Mouse (Mus musculus) brain, adult 2 months (tissue): ENCODE results near the gene Hyal4.

Experiments used
- DNase-seq: peaks from one replicate; pipeline ENCODE4 v3.0.0; 2011; ENCODE audit warnings: low read depth, low spot score

Gene Hyal4

GRCm38 (mm10) chr6:24748029-24748428 lies at the start of gene Hyal4:
Hyal4 (plus strand) TSS chr6:24748329.
- no peak for DNase-seq

GRCm38 (mm10) chr6:24707090-24707489 lies 41.0 kb upstream of the Hyal4 start:
- DNase-seq: no peak

GRCm38 (mm10) chr6:24707499-24707898 lies 40.6 kb upstream of the Hyal4 start:
- no peak for DNase-seq

GRCm38 (mm10) chr6:24721317-24722099 lies 26.6 kb upstream of the Hyal4 start:
- peak; percentile 71 for DNase-seq

GRCm38 (mm10) chr6:24728130-24728529 lies 20.0 kb upstream of the Hyal4 start:
- DNase-seq: no peak

GRCm38 (mm10) chr6:24732945-24733344 lies 15.2 kb upstream of the Hyal4 start, which contains the start of gene Hyal6:
Hyal6 (plus strand) TSS chr6:24733245.
- DNase-seq: no peak

- DNase-seq: no peak
Observed at GRCm38 (mm10) chr6:24734565-24734964, 13.6 kb upstream of the Hyal4 start.

GRCm38 (mm10) chr6:24759281-24759680 lies 11.2 kb downstream of the Hyal4 start:
- DNase-seq: no peak

GRCm38 (mm10) chr6:24766261-24766660 lies 18.1 kb downstream of the Hyal4 start:
- DNase-seq: no peak

- no peak for DNase-seq
Observed at GRCm38 (mm10) chr6:24779182-24779581, 31.1 kb downstream of the Hyal4 start.

GRCm38 (mm10) chr6:24790888-24791287 lies 42.8 kb downstream of the Hyal4 start, which contains the start of gene Spam1:
Spam1 (plus strand) TSS chr6:24791188.
- DNase-seq: no peak
